Mouse (Mus musculus) embryonic facial prominence, embryonic 13.5 days (tissue): ENCODE measurements around the gene Clec16a. TPM values are rescaled to one million over a fixed set of nuclear protein-coding genes. Genes with fewer than 3 reads are reported as not detected.

Experiments
- ATAC-seq: fragments of 200-750 bp; cut with Nextera tagmentation; 2 replicates; pipeline ENCODE4 v1.8.0; 2017; ENCODE audit warnings: low read depth; ENCODE audit not compliant: insufficient number of reproducible peaks, insufficient read depth, low FRiP score, low TSS enrichment
- H3K27ac ChIP-seq: fragments of 300-500 bp; sonication (generic); 2 replicates; pipeline ENCODE4 v1.5.1; 2015; ENCODE audit warnings: moderate library complexity, mild to moderate bottlenecking, inconsistent platforms
- H3K27me3 ChIP-seq: fragments of 300-500 bp; sonication (generic); 2 replicates; pipeline ENCODE4 v1.6.1; 2015; ENCODE audit warnings: mild to moderate bottlenecking, inconsistent platforms
- H3K36me3 ChIP-seq: fragments of 300-500 bp; sonication (generic); 2 replicates; pipeline ENCODE4 v1.6.1; 2015; ENCODE audit warnings: mild to moderate bottlenecking, inconsistent platforms
- H3K4me1 ChIP-seq: fragments of 300-500 bp; sonication (generic); 2 replicates; pipeline ENCODE4 v1.6.1; 2015; ENCODE audit warnings: inconsistent platforms
- H3K4me2 ChIP-seq: fragments of 300-500 bp; sonication (generic); 2 replicates; pipeline ENCODE4 v1.6.1; 2015; ENCODE audit warnings: moderate library complexity, mild to moderate bottlenecking, inconsistent platforms
- H3K4me3 ChIP-seq: fragments of 300-500 bp; sonication (generic); 2 replicates; pipeline ENCODE4 v1.5.1; 2015; ENCODE audit warnings: mild to moderate bottlenecking, inconsistent platforms
- H3K9ac ChIP-seq: fragments of 300-500 bp; sonication (generic); 2 replicates; pipeline ENCODE4 v1.6.1; 2015; ENCODE audit warnings: mild to moderate bottlenecking, inconsistent platforms
- H3K9me3 ChIP-seq: fragments of 300-500 bp; sonication (generic); 2 replicates; pipeline ENCODE4 v1.6.1; 2016; ENCODE audit warnings: inconsistent platforms
- WGBS: fragments of 180-500 bp; shearing (Covaris S2); methylation state at CpG from one replicate; pipeline ENCODE4 v1.1.7; 2015; ENCODE audit warnings: mixed read lengths; 5-methylcytosine and 5-hydroxymethylcytosine counted together
- polyA plus RNA-seq: library from polyadenylated mRNA; unstranded; fragments of >200 nt; fragmentation: Nextera tagmentation; extraction: Ambion mirVana; gene quantifications from 2 replicates; pipeline ENCODE4 v1.2.1, GENCODE M21; 2015

The Clec16a gene
- polyA plus RNA-seq, 1 experiment from 2014 or later, result 42.0 TPM

- no peak for ATAC-seq
- 50% methylated on average over 7 of the region's 7 CpGs for WGBS
- H3K9ac ChIP-seq, result no peak overlapping the region
- no peak overlapping the region for H3K27ac ChIP-seq
- peaks cover 7% of the 10 kb centered on the region; the same call in 1 of the 2 replicates for H3K4me1 ChIP-seq
- no peak overlapping the region for H3K4me2 ChIP-seq
- H3K9me3 ChIP-seq, result no peaks in the 10 kb centered on the region
- H3K4me3 ChIP-seq, result no peak overlapping the region
- H3K27me3 ChIP-seq, result no peaks in the 10 kb centered on the region
- no peaks in the 10 kb centered on the region for H3K36me3 ChIP-seq
Observed at GRCm38 (mm10) chr16:10713441-10714239, 168.5 kb downstream of the Clec16a start.

GRCm38 (mm10) chr16:10715211-10715610, 170.1 kb downstream of the Clec16a start:
- Histone ChIP-seq H3K4me3 (no peak overlapping the region), H3K27ac (no peak overlapping the region), H3K9ac (no peak overlapping the region), H3K9me3 (no peaks in the 10 kb centered on the region), H3K27me3 (no peaks in the 10 kb centered on the region), H3K36me3 (no peaks in the 10 kb centered on the region), H3K4me2 (no peak overlapping the region), H3K4me1 (peaks cover 7% of the 10 kb centered on the region; the same call in 1 of the 2 replicates)
- ATAC-seq, result no peak
- 78% methylated on average over 5 of the region's 5 CpGs for WGBS

- Histone ChIP-seq H3K4me3 (no peak overlapping the region), H3K27ac (no peak overlapping the region), H3K4me1 (peaks cover 7% of the 10 kb centered on the region; the same call in 1 of the 2 replicates), H3K4me2 (no peak overlapping the region), H3K9me3 (no peaks in the 10 kb centered on the region), H3K27me3 (no peaks in the 10 kb centered on the region), H3K36me3 (no peaks in the 10 kb centered on the region), H3K9ac (no peak overlapping the region)
- no peak for ATAC-seq
- 74% methylated on average over 2 of the region's 2 CpGs for WGBS
Observed at GRCm38 (mm10) chr16:10715632-10716031, 170.5 kb downstream of the Clec16a start.

DNA sequence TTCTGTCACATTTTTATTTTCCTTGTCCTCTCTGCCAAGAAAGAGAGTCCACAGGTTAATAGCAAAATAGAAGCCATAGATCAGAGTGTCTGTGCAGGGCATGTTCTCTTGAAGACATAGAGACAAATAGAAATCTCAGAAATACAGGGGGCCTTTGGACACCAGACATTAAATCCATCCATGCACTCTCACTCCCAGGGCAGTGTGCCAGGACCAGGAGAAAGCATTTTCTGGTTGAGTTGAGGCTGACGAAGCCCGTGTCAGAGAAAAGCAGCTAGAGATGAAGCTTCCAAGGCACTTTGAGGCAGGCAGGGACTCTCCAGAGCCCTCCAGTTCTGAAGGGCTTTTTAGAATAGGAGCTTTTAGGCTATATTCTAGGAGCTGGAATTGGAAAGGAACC, 171.6 kb downstream of the Clec16a start:
- H3K36me3 ChIP-seq, result no peaks in the 10 kb centered on the region
- H3K4me3 ChIP-seq, result no peak overlapping the region
- H3K27me3 ChIP-seq, result no peaks in the 10 kb centered on the region
- no peak overlapping the region for H3K9ac ChIP-seq
- WGBS, result 77% methylated on average over 2 of the region's 2 CpGs
- no peaks in the 10 kb centered on the region for H3K9me3 ChIP-seq
- H3K4me1 ChIP-seq, result peaks cover 7% of the 10 kb centered on the region; the same call in 1 of the 2 replicates
- no peak overlapping the region for H3K4me2 ChIP-seq
- no peak for ATAC-seq
- no peak overlapping the region for H3K27ac ChIP-seq

GRCm38 (mm10) chr16:10719971-10720370, 174.8 kb downstream of the Clec16a start:
- no peak for ATAC-seq
- Histone ChIP-seq H3K27ac (no peak overlapping the region), H3K4me2 (no peak overlapping the region), H3K4me3 (no peak overlapping the region), H3K9ac (no peak overlapping the region), H3K4me1 (no peaks in the 10 kb centered on the region), H3K36me3 (no peaks in the 10 kb centered on the region), H3K27me3 (no peaks in the 10 kb centered on the region), H3K9me3 (no peaks in the 10 kb centered on the region)
- 85% methylated on average over 6 of the region's 6 CpGs for WGBS

DNA sequence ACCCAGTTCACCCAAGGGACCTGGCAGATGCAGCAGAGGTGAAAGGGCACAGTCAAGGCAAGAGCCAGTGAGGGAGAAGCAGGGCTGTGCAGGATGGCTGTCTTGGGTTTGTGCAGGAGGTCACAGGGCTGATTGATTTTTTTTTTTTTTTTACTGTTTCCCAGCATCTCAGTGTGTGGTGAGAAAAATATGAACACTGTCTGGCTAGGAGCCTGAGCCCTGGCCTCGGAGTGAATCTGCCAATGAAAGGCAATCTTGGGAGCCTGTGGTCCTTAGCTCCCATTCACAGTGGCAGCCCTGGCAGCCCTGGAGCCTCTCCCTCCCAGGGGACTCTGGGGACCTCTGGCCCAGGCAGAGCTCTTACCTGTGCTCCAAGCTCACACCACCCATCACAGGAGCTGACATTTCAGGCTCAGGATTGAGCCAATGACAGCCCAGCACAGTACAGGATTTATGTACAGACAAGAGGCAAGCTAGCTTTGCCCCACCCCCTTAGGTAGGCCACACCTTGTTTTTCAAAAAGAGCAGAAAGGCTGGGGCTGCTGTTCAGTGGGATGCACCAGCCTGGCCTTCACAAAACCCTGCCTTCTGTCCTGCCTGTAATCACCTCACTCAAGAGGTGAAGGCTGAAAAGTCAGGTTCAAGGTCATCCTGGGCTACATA, 177.9 kb downstream of the Clec16a start:
- Histone ChIP-seq H3K4me2 (no peak overlapping the region), H3K27me3 (no peaks in the 10 kb centered on the region), H3K4me3 (no peak overlapping the region), H3K9me3 (no peaks in the 10 kb centered on the region), H3K27ac (no peak overlapping the region), H3K4me1 (no peaks in the 10 kb centered on the region), H3K36me3 (no peaks in the 10 kb centered on the region), H3K9ac (no peak overlapping the region)
- WGBS, result 65% methylated on average over 1 of the region's 1 CpGs
- no peak for ATAC-seq

DNA sequence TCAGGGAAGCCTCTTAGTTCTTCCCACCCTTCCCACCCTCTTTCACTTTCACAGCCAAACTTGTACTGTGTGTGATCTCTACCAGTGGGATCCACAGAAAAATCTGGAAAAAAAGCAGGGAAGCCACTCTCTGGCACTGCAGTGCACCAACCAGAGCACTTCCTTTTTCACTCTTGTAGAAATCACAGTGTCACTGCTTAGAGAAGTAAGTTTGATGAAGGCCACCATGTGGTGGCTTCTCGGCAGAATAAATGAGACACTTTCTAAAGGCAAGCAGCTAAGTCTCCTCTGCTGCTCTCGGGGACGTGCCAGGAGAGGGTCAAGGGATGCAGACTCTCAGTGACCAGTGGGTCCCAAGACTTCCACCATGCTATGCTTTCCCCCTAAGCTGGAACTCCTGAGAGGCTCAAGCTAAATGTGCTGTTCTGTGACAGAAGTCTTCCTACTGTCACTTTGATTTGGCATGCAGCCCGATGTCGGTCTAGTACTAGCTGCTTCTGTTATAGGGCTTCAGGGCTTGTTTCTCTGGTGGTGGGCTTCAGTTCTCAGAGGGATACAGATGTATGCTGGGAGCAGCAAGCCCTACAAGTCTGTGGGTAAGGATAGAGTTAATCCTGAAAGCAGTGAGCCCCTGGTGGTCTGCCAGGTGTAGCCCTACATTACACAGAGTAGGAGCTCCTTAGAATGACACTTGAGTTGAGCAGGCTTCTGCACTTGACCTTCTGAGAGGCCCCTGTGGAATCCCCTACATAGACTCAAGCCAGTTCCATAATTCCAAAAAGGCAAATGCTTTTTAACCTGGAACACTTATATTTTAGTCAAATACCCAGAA, 178.9 kb downstream of the Clec16a start:
- Histone ChIP-seq H3K27ac (no peak overlapping the region), H3K4me2 (no peak overlapping the region), H3K4me3 (no peak overlapping the region), H3K36me3 (no peaks in the 10 kb centered on the region), H3K4me1 (no peaks in the 10 kb centered on the region), H3K9ac (no peak overlapping the region), H3K9me3 (no peaks in the 10 kb centered on the region), H3K27me3 (no peaks in the 10 kb centered on the region)
- no peak for ATAC-seq
- 74% methylated on average over 5 of the region's 5 CpGs for WGBS

DNA sequence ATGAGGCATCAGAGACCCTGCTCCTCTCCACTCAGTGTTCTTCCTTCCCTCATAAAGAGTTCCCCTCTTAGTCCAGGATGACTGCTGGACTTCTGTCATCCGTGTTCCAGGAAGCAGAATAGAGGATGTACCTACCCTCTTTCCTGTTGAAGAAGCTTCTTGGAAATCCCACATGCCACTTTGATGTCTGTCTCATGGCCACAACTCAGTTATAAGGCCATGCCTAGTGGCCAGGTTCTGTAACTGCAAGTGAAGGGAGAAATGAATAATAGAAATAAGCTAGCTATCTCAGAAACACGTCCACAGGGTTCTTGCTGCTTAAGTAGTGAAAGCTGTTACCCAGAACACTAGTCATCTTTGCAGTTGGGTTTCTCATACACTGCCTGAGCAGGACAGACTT, 180.0 kb downstream of the Clec16a start:
- Histone ChIP-seq H3K27me3 (no peaks in the 10 kb centered on the region), H3K36me3 (no peaks in the 10 kb centered on the region), H3K4me3 (no peak overlapping the region), H3K9me3 (no peaks in the 10 kb centered on the region), H3K27ac (no peak overlapping the region), H3K9ac (no peak overlapping the region), H3K4me1 (no peaks in the 10 kb centered on the region), H3K4me2 (no peak overlapping the region)
- ATAC-seq, result no peak
- WGBS, result 53% methylated on average over 2 of the region's 2 CpGs

DNA sequence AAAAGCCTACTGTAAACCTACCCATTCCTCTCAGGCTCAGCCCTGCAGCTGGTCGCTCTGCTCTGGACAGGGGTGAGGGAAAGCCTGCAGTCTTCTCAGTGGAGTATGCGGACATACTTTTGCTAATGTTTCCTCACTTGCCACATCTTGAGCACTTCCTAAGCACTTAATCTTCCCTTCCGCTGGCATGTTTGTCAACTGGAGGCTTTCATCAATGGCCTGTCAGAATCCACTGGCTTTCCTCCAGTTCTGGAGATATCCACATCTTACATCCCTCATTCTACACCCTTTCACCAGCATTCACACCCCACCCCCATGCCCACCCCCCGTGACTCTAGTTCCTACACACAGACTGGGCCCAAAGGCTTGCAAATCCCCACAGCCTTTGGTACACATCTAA, 182.5 kb downstream of the Clec16a start:
- H3K27ac ChIP-seq, result no peak overlapping the region
- no peaks in the 10 kb centered on the region for H3K4me1 ChIP-seq
- no peak overlapping the region for H3K4me3 ChIP-seq
- H3K27me3 ChIP-seq, result no peaks in the 10 kb centered on the region
- no peak overlapping the region for H3K9ac ChIP-seq
- no peaks in the 10 kb centered on the region for H3K36me3 ChIP-seq
- H3K4me2 ChIP-seq, result no peak overlapping the region
- H3K9me3 ChIP-seq, result no peaks in the 10 kb centered on the region
- 85% methylated on average over 4 of the region's 4 CpGs for WGBS
- no peak for ATAC-seq

- WGBS, result 67% methylated on average over 3 of the region's 3 CpGs
Observed at GRCm38 (mm10) chr16:10728886-10729285, 183.7 kb downstream of the Clec16a start.

GRCm38 (mm10) chr16:10730941-10731340, 185.8 kb downstream of the Clec16a start:
- Histone ChIP-seq H3K4me2 (no peak overlapping the region), H3K9me3 (no peaks in the 10 kb centered on the region), H3K36me3 (no peaks in the 10 kb centered on the region), H3K9ac (no peak overlapping the region), H3K27me3 (no peaks in the 10 kb centered on the region), H3K27ac (no peak overlapping the region), H3K4me3 (no peak overlapping the region), H3K4me1 (no peaks in the 10 kb centered on the region)
- no peak for ATAC-seq
- WGBS, result 78% methylated on average over 4 of the region's 4 CpGs

More at GRCm38 (mm10) chr16:10728886-10729285, 183.7 kb downstream of the Clec16a start:
- H3K4me2 ChIP-seq, result no peak overlapping the region
- H3K4me3 ChIP-seq, result no peak overlapping the region
- H3K36me3 ChIP-seq, result no peaks in the 10 kb centered on the region
- no peaks in the 10 kb centered on the region for H3K9me3 ChIP-seq
- H3K9ac ChIP-seq, result no peak overlapping the region
- H3K27me3 ChIP-seq, result no peaks in the 10 kb centered on the region
- no peaks in the 10 kb centered on the region for H3K4me1 ChIP-seq
- no peak overlapping the region for H3K27ac ChIP-seq
- no peak for ATAC-seq
